Mouse (Mus musculus): ENCODE data around the gene P2ry10b. TPM values are rescaled to one million over a fixed set of nuclear protein-coding genes. Genes with fewer than 3 reads are reported as not detected.

Gene P2ry10b
- 1 to 10 TPM in 1 of 2 experiments, under 1 TPM in 1; 0.97 to 1.2 TPM for total RNA-seq (2021)

DNA sequence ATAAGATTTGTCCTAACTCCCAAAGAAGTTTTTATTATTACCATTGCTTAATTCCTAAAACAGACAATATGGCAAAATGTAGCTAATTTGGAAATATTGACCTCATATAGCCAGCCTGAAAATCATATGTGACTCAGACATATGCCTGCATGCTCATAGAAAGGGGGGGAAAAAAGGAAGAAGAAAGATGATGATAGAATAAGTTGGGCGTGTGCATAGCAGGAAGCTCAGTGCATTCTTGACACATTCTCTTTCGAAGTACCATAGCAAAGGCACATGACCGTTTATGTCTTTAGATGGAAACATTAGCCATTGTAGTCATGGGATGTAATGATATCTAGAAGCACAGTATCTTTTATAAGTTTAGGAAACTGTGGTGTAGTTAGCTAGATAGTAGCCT lies at the start of gene P2ry10b:
Gene P2ry10b, plus strand, starts transcription at position 247 of the 400 bp plus-strand sequence.
- intact Hi-C loops (cut with DNase I) = no loop called here
- DNase-seq = no peak

DNA sequence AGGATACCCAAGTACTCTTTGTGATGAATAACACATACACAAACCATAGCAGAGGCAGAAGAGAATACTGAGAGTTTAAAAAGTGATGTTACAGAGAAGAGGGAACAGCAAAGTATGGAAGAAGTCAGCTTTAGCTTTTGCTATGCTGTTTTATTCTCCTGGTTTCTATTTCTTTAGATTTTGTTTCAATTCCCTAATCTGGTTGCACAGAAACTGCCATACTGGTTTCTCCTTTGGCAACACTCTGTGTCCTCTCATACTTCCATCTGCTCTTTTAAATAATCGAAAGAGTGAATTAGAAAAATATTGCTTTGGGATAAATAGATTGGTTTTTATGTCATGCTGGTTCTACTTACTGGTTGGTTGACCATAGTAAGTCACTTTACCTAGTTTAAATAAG lies 32.4 kb upstream of the P2ry10b start:
- DNase-seq = no peak
- intact Hi-C loops (cut with DNase I) = no loop called here

DNA sequence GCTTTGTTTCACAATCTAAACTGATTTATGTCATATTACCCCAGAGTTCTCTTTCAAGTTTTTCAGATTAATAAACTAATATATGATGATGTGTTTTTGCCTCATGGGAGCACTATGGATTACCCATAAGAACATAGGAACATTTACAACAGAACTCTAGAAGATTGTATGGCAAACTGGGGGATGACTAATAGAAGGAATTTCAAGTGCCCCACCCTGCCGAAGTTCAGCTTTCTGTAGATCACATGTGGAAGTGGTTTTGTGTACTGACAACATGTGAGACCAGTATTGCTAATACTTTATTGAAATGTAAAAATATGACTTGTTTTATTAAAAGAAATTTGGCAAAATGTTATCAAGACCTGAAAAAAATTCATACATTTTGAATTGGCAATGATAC lies 31.7 kb upstream of the P2ry10b start:
- intact Hi-C loops (cut with DNase I) = no loop called here
- DNase-seq = no peak

DNA sequence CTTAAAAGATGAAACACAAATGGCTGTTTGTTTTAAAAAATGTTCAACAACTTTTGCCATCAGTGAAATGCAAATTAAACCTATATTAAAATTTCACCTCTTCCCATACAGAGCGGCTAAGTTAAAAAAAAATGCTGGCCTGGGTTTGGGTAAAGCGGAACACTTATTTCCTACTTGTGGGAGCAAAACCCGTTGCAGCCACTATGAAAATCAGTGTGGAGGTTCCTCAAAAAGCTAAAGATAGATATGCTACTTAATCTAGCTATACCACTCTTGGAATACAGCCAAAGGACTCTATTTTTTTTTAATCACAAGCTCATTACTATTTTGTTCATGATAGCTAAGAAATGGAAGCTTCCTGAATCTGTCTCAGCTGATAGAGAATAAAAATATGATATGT lies 5.5 kb upstream of the P2ry10b start:
- intact Hi-C loops (cut with DNase I) = no loop called here
- no peak for DNase-seq

DNA sequence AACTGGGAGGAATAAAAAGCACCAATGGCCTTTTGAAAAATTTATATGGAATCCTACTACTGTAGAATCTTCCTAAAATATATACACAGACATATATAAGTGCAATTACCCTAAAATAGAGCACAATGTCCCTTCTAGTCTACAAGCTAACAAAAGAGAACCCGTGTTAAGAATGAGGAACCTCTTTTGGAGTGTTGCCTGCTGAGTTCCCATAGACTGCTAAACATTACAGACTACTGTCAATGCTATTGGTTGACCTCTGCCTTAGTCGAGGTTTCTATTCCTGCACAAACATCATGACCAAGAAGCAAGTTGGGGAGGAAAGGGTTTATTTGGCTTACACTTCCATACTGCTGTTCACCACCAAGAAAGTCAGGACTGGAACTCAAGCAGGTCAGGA lies 4.8 kb upstream of the P2ry10b start:
- DNase-seq = no peak
- intact Hi-C loops (cut with DNase I) = no loop called here

DNA sequence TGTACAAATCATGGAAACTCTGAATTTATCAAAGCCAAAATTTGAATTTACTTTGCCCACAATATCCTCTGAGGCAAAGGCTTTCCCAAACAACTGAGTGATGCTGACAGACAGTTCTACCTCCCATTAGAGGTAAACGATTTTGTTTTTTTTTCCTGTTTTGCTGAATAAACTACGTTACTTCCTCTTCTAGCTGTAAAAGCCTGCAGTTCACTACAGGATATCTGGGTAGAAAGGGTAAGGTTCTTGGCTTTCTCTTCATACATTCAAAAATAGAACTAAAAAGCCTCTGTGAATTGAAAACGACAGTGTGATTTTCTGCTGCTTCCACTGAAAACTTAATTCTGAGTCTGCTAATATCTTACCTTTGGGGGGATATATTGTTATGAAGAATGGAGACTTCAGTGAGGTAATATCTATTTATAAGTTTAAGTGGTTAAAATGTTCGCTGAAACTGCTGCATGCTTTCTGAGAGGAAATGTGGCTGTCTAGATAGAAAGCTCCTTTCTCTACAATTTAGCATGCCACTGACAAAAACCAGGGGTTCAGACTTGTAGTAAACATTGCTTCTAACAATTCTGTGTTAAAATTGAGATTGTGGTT lies 765 bp downstream of the P2ry10b start:
- intact Hi-C loops (cut with DNase I) = no loop called here
- no peak for DNase-seq

DNA sequence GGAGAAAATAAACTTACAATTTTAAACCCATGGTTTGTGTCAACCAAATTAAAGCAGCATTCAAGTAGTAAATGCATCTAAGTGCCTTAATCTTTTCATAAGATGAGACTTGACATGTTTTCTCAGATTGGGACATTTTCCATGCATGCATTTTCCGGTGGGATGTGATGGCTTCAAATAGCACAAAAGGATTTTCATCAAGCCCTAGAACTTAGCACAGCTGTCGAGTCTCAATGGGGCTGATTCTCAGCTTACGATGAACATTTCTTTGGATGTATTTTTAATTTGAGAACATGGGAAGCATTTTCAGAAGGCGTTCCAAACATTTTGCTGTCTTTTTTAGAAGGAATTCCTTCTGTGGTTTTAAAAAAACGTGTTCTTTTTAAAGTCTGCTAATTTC lies 1.3 kb downstream of the P2ry10b start:
- intact Hi-C loops (cut with DNase I) = loop anchor here (10.0 kb wide), 1 partner anchor 545 kb away; the partner anchor contains the start of gene Cysltr1

DNA sequence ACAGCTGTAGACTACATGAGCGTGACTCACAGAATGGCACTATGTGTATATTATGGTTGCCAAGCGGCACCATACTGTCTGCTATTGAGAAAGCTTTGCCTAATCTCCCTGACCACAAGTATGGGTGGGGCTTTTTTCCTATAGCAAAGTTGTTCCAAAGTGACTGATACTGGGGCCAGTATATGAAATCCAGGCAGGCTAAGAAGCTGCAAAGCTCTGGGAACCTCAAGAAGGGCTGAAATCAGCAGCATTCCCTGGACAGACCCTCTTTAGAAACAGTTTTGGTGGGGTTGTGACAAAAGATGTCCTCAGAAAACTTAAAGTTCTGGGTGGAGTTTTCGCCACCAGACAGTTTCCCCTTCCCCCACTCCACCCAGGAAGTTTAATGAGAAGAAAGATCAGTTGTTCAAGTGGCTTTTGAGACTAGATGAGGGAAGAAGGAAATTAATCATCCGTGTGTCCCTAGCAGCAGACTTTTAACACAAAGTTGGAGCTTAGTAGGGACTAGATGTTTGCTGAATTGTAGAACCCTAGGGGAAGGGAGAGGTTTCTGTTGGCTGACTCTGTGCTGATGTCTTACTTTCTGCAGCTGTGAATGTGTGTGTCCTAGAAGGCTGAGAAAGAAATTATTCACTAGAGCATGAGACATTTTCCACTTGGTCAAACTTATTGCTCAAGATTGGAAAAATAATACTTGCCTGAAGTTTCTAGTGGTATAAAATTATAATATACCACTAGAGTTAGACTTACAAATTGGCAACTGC lies 2.2 kb downstream of the P2ry10b start:
- peak; percentile 7 to 41 for DNase-seq
- intact Hi-C loops (cut with DNase I) = loop anchor here (10.0 kb wide), 1 partner anchor 546 kb away; the partner anchor contains the start of gene Cysltr1

More for the DNA sequence above, 1.3 kb downstream of the P2ry10b start:
- DNase-seq = no peak

DNA sequence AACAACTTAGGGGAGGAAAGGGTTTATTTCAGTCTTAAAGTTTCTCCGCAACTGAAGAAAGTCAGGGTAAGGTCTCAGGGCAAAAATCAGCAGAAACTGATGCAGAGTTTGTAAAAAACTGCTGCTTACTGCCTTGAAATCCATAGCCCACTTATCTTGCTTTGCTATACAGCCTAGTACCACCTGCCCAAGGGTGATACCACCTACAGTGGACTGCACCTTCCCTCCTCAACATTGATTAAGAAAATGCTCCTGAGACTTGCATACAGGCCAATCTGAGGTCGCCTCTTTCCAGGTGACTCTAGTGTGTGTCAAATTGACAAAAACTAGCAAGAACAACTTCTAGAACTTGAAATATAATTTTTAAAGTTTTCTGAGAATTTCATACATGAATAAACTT lies 7.3 kb downstream of the P2ry10b start:
- intact Hi-C loops (cut with DNase I) = loop anchor here (10.0 kb wide), 1 partner anchor 551 kb away; the partner anchor contains the start of gene Cysltr1
- no peak for DNase-seq

DNA sequence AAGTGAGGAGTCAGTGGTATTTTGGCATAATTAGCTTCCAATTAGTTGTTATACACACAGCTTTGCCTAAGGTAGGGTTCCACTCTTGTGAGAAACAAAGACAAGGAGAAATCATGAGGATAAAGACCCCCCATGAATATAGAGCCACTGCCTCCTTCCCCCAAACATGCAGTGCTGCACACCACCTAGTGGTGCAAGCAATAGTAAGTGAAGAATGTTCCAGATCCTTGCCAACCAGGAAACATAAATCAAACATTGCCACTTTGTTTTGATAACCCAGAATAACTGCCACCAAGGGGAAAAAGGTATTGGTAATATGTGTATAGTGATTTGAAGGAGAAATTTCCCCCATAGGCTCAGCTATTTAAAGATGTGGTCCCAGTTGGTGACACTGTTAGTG lies 11.8 kb downstream of the P2ry10b start:
- intact Hi-C loops (cut with DNase I) = loop anchor here (10.0 kb wide), 1 partner anchor 274 kb away; no protein-coding TSS in a partner anchor
- no peak for DNase-seq

DNA sequence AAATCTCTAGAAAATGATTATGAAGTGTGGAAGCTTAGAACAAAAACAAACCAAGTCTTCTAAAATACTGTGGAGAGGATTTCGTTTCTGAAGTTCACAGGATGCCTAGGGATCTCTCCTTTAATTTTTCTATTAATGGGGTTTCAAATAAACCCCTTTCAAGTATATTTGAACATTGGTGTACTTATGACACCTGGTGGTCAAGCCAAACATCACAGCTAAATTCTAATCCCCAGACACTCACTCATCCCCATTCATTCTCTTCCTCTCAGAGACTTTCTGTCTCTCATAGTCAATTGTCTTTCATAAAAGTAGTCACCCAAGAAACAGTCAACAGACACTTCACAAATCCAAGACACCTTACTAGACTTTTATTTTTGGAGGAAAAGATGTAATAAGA lies 19.6 kb downstream of the P2ry10b start:
- DNase-seq = peak in 1 of 2 experiments; percentile 10
- intact Hi-C loops (cut with DNase I) = loop anchor here (2.0 to 10.0 kb wide), 4 partner anchors 151 to 373 kb away; partner anchors contain the start of gene Lpar4

DNA sequence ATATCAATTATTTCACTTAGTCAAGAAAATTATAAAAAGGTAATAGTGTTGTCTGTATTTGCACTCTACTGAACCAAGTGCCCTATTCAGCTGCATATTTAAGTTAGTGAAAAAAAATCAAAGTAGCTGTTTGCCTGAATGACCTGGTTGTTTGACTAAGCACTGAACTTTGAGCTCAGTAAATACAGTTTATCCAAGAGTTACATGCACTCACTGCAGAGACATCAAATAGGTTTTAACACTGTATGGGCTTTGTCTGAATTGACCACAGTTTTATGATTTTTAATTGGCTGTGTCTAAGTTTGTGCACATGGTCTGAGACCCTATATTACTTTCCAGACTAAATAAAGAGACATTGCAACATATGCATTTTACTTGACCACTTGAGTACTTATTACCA lies 20.4 kb downstream of the P2ry10b start:
- intact Hi-C loops (cut with DNase I) = loop anchor here (2.0 to 10.0 kb wide), 4 partner anchors 152 to 374 kb away; partner anchors contain the start of gene Lpar4
- DNase-seq = no peak

DNA sequence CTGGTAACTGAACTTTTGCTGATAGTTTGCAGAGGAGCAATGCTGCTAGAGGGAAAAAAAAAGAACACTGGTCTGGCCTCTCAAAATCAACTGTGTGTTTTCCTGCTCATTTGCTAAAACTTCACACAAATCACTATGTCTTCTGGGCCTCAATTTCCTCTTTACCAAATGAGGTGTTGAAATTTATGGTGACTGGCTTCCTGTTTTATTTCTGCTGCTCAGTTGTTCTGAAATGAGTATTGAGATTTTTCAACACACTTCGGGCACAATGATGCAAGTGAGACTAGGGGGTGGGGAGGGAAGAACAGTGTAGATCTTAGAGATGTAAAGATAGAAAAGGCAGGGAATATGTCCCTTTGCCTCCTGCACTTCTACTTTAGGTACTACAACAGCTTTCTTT lies 30.0 kb downstream of the P2ry10b start:
- intact Hi-C loops (cut with DNase I) = no loop called here
- DNase-seq = no peak

DNA sequence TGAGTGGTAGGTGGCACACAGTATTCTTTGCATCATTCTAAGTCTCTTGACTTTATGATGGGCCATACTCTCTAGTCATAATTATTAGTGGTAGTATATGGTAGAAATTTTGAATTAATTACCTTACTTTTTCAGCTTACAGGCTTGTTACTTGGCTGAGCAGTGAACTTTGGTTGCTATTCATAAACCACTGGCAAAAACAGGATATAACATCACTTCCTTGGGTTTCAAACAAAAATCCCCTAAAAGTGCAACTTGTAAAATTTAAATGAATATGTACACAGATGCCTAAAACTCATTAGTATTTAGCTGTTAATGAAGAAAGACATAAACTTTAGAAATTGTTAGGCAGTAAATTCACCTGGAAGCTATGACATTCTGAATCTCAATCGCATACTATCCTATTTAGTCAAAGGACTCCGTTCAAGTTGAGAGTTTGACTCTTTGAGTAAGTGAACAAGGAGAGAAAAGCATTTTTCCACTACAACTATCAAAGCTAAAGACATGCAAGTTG lies 68.9 kb downstream of the P2ry10b start:
- DNase-seq = no peak
- intact Hi-C loops (cut with DNase I) = no loop called here

Other genes starting within 250 kb of the P2ry10b start
- 1 to 10 TPM; 1.4 to 2.0 TPM for gene Lpar4, start 228.3 kb upstream of the P2ry10b start, total RNA-seq (2021)
- under 1 TPM; 0.19 to 0.39 TPM for gene P2ry10, start 60.4 kb upstream of the P2ry10b start, total RNA-seq (2021)
- under 1 TPM; 0.14 to 0.31 TPM for gene Gpr174, start 107.0 kb downstream of the P2ry10b start, total RNA-seq (2021)